Mouse (Mus musculus) midbrain, embryonic 12.5 days (tissue): Measurements from ENCODE around the gene Prdm9. TPM values are rescaled to one million over a fixed set of nuclear protein-coding genes. Genes with fewer than 3 reads are reported as not detected.

Experiments used
- polyA plus RNA-seq: library from polyadenylated mRNA; unstranded; fragments of >200 nt; fragmentation: Nextera tagmentation; extraction: Ambion mirVana; gene quantifications from 2 replicates; pipeline ENCODE4 v1.2.1, GENCODE M21; 2016

Prdm9 gene
- polyA plus RNA-seq, 1 experiment from 2014 or later, result 3.8 TPM

Other genes with a start within 250 kb of the Prdm9 start
- gene Dll1, start 187.5 kb downstream of the Prdm9 start, polyA plus RNA-seq, result 83.5 and 84.4 TPM in 2 replicates
- 40.4 and 44.3 TPM in 2 replicates for gene Fam120b, start 168.2 kb downstream of the Prdm9 start, polyA plus RNA-seq
- 233 and 244 TPM in 2 replicates for gene Psmb1, start 64.6 kb downstream of the Prdm9 start, polyA plus RNA-seq
- gene Tbp, start 64.5 kb downstream of the Prdm9 start, polyA plus RNA-seq, result 64.6 and 66.4 TPM in 2 replicates
- 61.5 and 61.7 TPM in 2 replicates for gene Pdcd2, start 37.1 kb downstream of the Prdm9 start, polyA plus RNA-seq
- gene Chd1, start 140.6 kb upstream of the Prdm9 start, polyA plus RNA-seq, result 45.8 and 49.5 TPM in 2 replicates